Mouse (Mus musculus): ENCODE measurements at regions not wholly inside any gene's neighbourhood (a gene's known extent, or its start where the extent isn't known, plus 50 kb on each side); places are given as distances from the start of the nearest gene placed in this dataset.

DNA sequence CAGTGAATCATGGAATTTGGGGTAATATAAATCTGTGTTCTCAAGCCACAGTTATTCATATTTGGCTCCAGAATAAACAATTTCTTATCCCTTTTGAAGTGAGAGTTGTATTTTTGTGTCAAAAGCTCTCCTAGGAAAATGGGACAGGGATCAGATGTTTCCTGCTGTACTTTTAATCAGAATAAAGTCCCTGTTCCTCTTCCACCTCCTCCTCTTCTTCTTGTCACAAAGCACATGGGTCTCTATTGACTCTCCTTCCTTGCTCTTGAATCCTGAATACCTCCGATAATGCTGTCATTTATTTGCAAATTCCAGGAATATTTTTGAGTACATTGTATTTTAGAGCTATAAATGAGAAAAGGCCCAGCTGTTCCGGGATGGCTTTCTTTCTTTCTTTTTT is 732.3 kb upstream of the Chrm3 start:
- no peak for DNase-seq (ENCODE audit: inconsistent age in 2 of 2, low spot score in 1 of 2)
